Mouse (Mus musculus) ES-Bruce4 (cell line): ENCODE measurements around the gene Mroh2a.

Experiments
- CTCF ChIP-seq: IDR thresholded peaks from one replicate; pipeline ENCODE4 v1.8.1; 2011; ENCODE audit warnings: low read depth, low read length
- POLR2A ChIP-seq: IDR thresholded peaks from one replicate; pipeline ENCODE4 v1.8.1; 2011; ENCODE audit warnings: low read length; ENCODE audit not compliant: insufficient read depth

DNA sequence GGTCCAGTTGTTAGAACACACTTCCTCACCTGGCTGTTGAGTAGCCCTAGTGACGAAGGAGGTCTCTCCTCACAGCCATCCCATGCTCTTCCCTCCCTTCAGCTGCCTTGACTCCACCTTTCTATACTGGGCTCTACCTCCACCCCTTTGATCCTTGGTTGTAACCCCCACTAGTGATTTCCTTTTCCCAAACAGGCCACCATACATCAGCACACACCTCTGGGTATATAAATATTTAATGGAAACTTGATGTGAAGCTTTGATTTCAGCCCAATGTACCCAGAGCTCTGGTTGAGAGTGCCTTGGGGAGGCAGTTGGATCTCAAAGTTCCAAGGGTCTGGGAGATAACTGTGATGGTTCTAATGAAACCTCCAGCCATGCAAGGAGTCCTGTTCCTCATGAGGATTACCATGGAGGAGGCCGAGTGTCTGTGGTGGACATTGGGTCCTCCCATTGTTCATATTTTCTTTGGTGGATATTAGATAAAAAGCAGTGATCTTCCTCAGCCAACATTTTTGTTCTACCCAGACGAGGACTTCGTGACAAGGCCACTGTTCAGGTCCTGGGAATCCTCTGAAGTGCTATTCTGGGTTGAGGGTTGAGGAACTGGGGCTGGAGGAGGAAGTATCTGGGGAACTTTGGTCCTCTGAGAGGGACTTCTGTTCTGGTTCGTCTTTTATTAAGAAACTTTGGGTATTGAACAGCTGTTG lies at the start of gene Mroh2a:
- TF ChIP-seq CTCF = no peak
- no peak for TF ChIP-seq POLR2A
